Mouse (Mus musculus) thymus, adult 2 months (tissue): ENCODE measurements around the gene Lancl3.

Source experiments
- CTCF ChIP-seq: fragments of 200-500 bp; IDR thresholded peaks from 2 replicates; pipeline ENCODE4 v1.5.1; 2012; ENCODE audit warnings: mild to moderate bottlenecking, control low read depth, low read length, moderate library complexity, borderline replicate concordance; ENCODE audit not compliant: control insufficient read depth, poor library complexity, insufficient read depth; ENCODE audit errors: extremely low read depth
- POLR2A ChIP-seq: fragments of 200-500 bp; IDR thresholded peaks from 2 replicates; pipeline ENCODE4 v1.6.1; 2012; ENCODE audit warnings: mild to moderate bottlenecking, low read length, control low read depth, moderate library complexity; ENCODE audit not compliant: control insufficient read depth, poor library complexity, insufficient read depth; ENCODE audit errors: extremely low read depth

GRCm38 (mm10) chrX:9272460-9273361, 73.0 kb downstream of the Lancl3 start, which contains the start of gene Xk:
- TF ChIP-seq CTCF, result no peak
- TF ChIP-seq POLR2A, result no peak
